Mouse (Mus musculus) thymus, adult 2 months (tissue): ENCODE data around the gene Pde4d.

ENCODE experiments used
- CTCF ChIP-seq: fragments of 200-500 bp; IDR thresholded peaks from 2 replicates; pipeline ENCODE4 v1.5.1; 2012; ENCODE audit warnings: mild to moderate bottlenecking, control low read depth, low read length, moderate library complexity, borderline replicate concordance; ENCODE audit not compliant: control insufficient read depth, poor library complexity, insufficient read depth; ENCODE audit errors: extremely low read depth
- POLR2A ChIP-seq: fragments of 200-500 bp; IDR thresholded peaks from 2 replicates; pipeline ENCODE4 v1.6.1; 2012; ENCODE audit warnings: mild to moderate bottlenecking, low read length, control low read depth, moderate library complexity; ENCODE audit not compliant: control insufficient read depth, poor library complexity, insufficient read depth; ENCODE audit errors: extremely low read depth

- TF ChIP-seq CTCF (no peak), POLR2A (no peak)
Observed at GRCm38 (mm10) chr13:109888293-109888692, 1438.5 kb downstream of the Pde4d start.
